Mouse (Mus musculus) testis, adult 2 months (tissue): ENCODE results near the gene Ifna11.
"Not testable (repeated sequence)": the region's sequence is repeated elsewhere in the genome, so short reads cannot be mapped to it uniquely, and the experiment has no call there.

Experiments used
- CTCF ChIP-seq: fragments of 200-500 bp; IDR thresholded peaks from 2 replicates; pipeline ENCODE4 v1.5.1; 2012; ENCODE audit warnings: low read depth, mild to moderate bottlenecking, inconsistent platforms, low read length, moderate library complexity; ENCODE audit not compliant: control insufficient read depth, insufficient read depth, insufficient replicate concordance
- POLR2A ChIP-seq: fragments of 200-500 bp; IDR thresholded peaks from 2 replicates; pipeline ENCODE4 v1.6.1; 2012; ENCODE audit warnings: low read depth, mild to moderate bottlenecking, inconsistent platforms, low read length, moderate library complexity; ENCODE audit not compliant: control insufficient read depth

DNA sequence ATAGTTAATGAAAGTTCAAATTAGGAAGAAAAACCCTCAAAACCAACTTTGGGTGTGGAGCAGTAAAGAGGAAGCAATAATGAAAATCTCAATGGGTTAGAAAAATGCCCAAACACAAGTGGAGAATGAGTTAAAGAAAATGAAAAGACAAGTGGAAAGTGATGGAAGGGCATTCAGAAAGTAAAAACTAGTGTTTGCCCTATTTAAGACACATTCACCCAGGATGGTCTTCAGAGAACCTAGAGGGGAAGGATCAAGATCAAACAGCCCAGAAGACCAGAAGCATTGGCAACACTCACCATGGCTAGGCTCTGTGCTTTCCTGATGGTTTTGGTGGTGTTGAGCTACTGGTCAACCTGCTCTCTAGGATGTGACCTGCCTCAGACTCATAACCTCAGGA is 7.4 kb downstream of the Ifna11 start, which contains the start of gene Ifna6:
- not testable (repeated sequence) for TF ChIP-seq POLR2A, CTCF
